Mouse (Mus musculus) layer of hippocampus, postnatal 10 days (tissue): ENCODE data around the gene Fam183b. TPM values are rescaled to one million over a fixed set of nuclear protein-coding genes. Genes with fewer than 3 reads are reported as not detected.
A peak's percentile ranks its signal among the peaks of the same experiment; 100 is the strongest.

ENCODE experiments used
- DNase-seq, 2 experiments: peaks; one replicate each; pipeline ENCODE4 v3.0.0; 2021; ENCODE audit warnings: low spot score in 2 of 2
- total RNA-seq, 2 experiments: library from RNA; stranded (reverse); gene quantifications; 2 replicates each; pipeline ENCODE4 v1.2.3; 2021

Gene Fam183b
- total RNA-seq, 2 experiments from 2014 or later, result 5.3 to 6.9 TPM

DNA sequence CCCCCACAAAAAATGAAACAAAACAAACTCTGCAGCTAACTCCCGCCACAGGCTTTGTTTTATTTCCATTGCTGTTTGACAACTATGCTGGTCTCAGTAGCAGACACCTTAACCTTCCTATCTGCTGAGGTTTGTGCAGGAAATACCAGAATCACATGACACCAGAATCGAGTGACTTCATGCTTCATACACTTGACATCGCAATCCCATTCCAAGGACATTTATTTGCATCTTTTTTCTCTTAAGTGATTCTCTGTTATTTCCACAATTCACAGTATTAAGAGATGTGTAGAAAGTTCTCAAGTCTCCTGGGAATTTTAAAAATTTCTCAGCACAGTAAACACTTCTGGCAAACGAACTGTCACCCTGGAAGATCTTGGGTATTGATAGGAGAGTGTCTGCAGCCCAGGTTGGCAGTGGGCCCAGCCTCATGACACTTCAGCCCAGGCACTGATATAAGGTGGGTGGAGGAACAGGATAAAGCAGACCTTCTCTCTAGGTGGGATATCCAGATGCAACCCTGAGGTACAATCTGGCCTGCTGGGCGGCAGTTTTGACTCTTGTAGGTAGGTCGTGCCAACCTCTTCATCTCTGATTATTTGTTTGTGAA lies 19.2 kb downstream of the Fam183b start, which contains the start of gene Olfr314:
TSS of gene Olfr314 (plus strand) at position 473 of the 610 bp plus-strand sequence.
- DNase-seq, result no peak

DNA sequence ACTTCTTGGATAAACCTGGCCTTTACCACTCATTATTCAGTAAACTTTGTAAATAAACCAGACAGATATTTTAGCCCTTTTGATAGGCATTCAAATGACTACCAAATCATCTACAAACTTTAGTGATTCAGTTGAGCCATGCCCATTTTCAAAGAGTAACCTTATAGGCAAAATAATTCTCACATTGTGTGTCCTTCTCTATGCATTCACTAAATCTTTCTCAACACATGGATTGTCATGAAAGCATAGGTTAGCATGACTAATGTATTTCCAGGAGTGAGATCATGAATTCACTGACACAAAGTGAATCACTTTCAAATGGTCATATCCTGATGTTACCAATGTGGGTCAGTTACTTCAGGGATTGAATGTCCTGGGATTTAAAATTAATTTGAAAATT lies 28.9 kb downstream of the Fam183b start, which contains the start of gene Olfr315:
TSS of gene Olfr315 (plus strand) at position 301 of the 400 bp plus-strand sequence.
- no peak for DNase-seq

DNA sequence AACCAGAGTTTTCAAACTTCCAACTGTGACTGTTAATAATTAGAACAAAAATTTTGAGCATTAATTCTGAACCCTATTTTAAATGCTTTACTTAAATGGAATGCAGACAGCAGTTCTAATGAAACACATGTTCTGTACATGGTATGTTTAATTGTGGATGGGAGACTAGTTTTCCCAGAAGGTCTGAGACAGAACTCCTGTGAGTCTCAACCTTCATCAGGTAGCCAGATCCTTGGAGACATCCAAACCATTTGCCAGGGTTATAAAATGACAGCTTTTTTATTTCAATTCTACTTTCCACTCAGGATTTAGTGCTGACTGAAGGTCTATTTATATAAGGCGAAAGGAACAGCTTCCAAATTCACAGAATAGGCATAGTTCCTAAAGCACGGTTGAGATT lies 49.3 kb downstream of the Fam183b start, which contains the start of gene Olfr316:
TSS of gene Olfr316 (plus strand) at position 301 of the 400 bp plus-strand sequence.
- DNase-seq, result no peak

DNA sequence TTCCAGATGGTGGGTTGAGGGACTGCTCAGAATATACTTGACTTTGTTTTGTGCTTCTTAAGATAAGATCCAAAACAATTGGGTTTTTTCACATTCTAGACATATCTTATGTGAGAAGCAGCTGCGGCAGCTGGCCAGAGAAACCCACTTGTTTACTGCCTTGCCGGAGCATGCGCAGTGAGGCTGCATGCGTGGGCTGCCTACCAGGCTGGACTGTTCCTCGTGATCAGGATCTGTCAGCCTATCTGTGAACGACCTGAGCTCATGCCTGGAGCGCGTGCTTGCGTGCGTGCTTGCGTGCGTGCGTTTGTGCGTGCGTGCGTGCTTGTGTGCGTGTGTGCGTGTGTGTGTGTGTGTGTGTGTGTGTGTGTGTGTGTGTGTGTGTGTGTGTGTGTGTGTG lies 50.7 kb downstream of the Fam183b start:
- peak in 1 of 2 experiments; percentile 16 for DNase-seq

Other genes with a start within 250 kb of the Fam183b start
- gene Olfr328, start 246.3 kb downstream of the Fam183b start, total RNA-seq, result under 1 TPM; 0.11 to 0.23 TPM
- gene Olfr224, start 231.4 kb downstream of the Fam183b start, total RNA-seq, result not detected
- not detected for gene Olfr325, start 224.2 kb downstream of the Fam183b start, total RNA-seq
- gene Olfr324, start 206.8 kb downstream of the Fam183b start, total RNA-seq, result not detected
- gene 2210407C18Rik, start 185.9 kb downstream of the Fam183b start, total RNA-seq, result not detected
- gene Olfr323, start 171.5 kb downstream of the Fam183b start, total RNA-seq, result not detected
- under 1 TPM in 1 of 2 experiments, not detected in 1; 0.20 TPM for gene Trim58, start 161.5 kb downstream of the Fam183b start, total RNA-seq
- gene Olfr322, start 143.2 kb downstream of the Fam183b start, total RNA-seq, result not detected
- gene Olfr320, start 120.9 kb downstream of the Fam183b start, total RNA-seq, result not detected
- gene Olfr319, start 102.8 kb downstream of the Fam183b start, total RNA-seq, result not detected
- under 1 TPM in 1 of 2 experiments, not detected in 1; 0.16 TPM for gene Olfr318, start 77.9 kb downstream of the Fam183b start, total RNA-seq
- gene Olfr317, start 62.7 kb downstream of the Fam183b start, total RNA-seq, result under 1 TPM in 1 of 2 experiments, not detected in 1; 0.49 TPM
- under 1 TPM; 0.25 to 0.32 TPM for gene Olfr316, start 49.2 kb downstream of the Fam183b start, total RNA-seq
- gene Olfr315, start 28.8 kb downstream of the Fam183b start, total RNA-seq, result not detected
- not detected for gene Olfr314, start 19.0 kb downstream of the Fam183b start, total RNA-seq
- not detected for gene Olfr313, start 13.0 kb upstream of the Fam183b start, total RNA-seq
- not detected for gene Olfr312, start 27.3 kb upstream of the Fam183b start, total RNA-seq
- not detected for gene Olfr311, start 37.3 kb upstream of the Fam183b start, total RNA-seq
- gene Gm12258, start 45.2 kb upstream of the Fam183b start, total RNA-seq, result 10 to 100 TPM; 16.2 to 17.7 TPM
- 10 to 100 TPM in 1 of 2 experiments, 1 to 10 TPM in 1; 6.6 to 11.7 TPM for gene 2810021J22Rik, start 65.3 kb upstream of the Fam183b start, total RNA-seq
- 10 to 100 TPM in 1 of 2 experiments, 1 to 10 TPM in 1; 9.9 to 10.1 TPM for gene Zfp39, start 102.3 kb upstream of the Fam183b start, total RNA-seq
- gene Btnl10, start 115.9 kb upstream of the Fam183b start, total RNA-seq, result under 1 TPM in 1 of 2 experiments, not detected in 1; 0.22 TPM
- 100 to 1,000 TPM; 453 to 458 TPM for gene Rnf187, start 137.0 kb upstream of the Fam183b start, total RNA-seq
- 100 to 1,000 TPM; 146 to 155 TPM for gene Hist3h2ba, start 147.0 kb upstream of the Fam183b start, total RNA-seq
- gene Hist3h2a, start 152.7 kb upstream of the Fam183b start, total RNA-seq, result 10 to 100 TPM; 59.3 to 61.6 TPM
- gene Trim17, start 152.7 kb upstream of the Fam183b start, total RNA-seq, result 1 to 10 TPM; 2.9 to 3.7 TPM
- gene Trim11, start 176.1 kb upstream of the Fam183b start, total RNA-seq, result 10 to 100 TPM; 24.7 to 28.6 TPM